Mouse (Mus musculus): ENCODE results near the gene Wdcp. TPM values are rescaled to one million over a fixed set of nuclear protein-coding genes. Genes with fewer than 3 reads are reported as not detected.

The Wdcp gene
- polyA plus RNA-seq, 2 experiments: 12.6 to 18.2 TPM

GRCm38 (mm10) chr12:4840010-4840409 lies 3.1 kb upstream of the Wdcp start:
- no peak overlapping the region; the same call in 1 of the 2 replicates for H3K4me2 ChIP-seq (replicated peaks; ENCODE audit: low read depth, low read length, severe bottlenecking)
- no peaks in the 10 kb centered on the region for H3K9me3 ChIP-seq (ENCODE audit: control insufficient read depth, low read length)
- no peak overlapping the region for H3K9ac ChIP-seq (ENCODE audit: low read depth, low read length, severe bottlenecking)
- no peak for TF ChIP-seq POLR2A (IDR thresholded peaks at IDR 0.05; ENCODE audit: borderline replicate concordance, extremely low read depth, insufficient read depth, insufficient read length)
- ATAC-seq (ENCODE audit: low FRiP score, low read depth): no peak
- no peaks in the 10 kb centered on the region for H3K27me3 ChIP-seq (ENCODE audit: control insufficient read depth, insufficient read depth, low read length)
- no peak overlapping the region for H3K27ac ChIP-seq (replicated peaks; ENCODE audit: low read depth, low read length)
- 45% methylated on average over 6 of the region's 6 CpGs for WGBS
- H3K4me3 ChIP-seq (replicated peaks; ENCODE audit: low read length): no peak overlapping the region
- no peak for DNase-seq (ENCODE audit: low spot score)
- H3K4me1 ChIP-seq (ENCODE audit: control insufficient read depth, insufficient read depth, low read length): peaks cover 10% of the 10 kb centered on the region
- H3K36me3 ChIP-seq (ENCODE audit: control insufficient read depth, insufficient read depth, low read length): peaks cover 8% of the 10 kb centered on the region; the same call in 1 of the 2 replicates

DNA sequence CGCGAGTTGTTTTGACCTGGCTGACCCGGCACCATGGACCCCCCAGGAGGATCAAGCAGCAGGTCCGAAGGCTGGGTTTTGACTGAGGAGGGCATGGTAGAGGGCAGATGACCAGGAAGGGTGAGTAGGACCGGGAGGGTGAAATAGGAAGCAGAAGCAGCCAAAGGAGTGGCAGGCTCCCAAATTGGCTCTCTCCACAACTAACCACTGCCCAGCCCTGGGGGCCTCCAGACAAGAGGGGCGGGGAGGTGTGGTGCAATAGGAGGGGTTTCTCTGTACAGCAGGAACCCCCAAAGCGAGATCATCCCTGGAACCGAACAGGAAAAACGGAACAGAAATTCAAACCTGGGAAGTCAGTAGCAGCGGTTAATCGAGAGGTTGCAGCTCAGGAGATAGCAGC lies 2.4 kb upstream of the Wdcp start:
- H3K9me3 ChIP-seq (ENCODE audit: control insufficient read depth, low read length): no peaks in the 10 kb centered on the region
- DNase-seq (ENCODE audit: low spot score): no peak
- peaks cover 8% of the 10 kb centered on the region; the same call in 1 of the 2 replicates for H3K36me3 ChIP-seq (ENCODE audit: control insufficient read depth, insufficient read depth, low read length)
- H3K4me2 ChIP-seq (replicated peaks; ENCODE audit: low read depth, low read length, severe bottlenecking): peak overlapping the region; percentile 91
- no peak for TF ChIP-seq POLR2A (IDR thresholded peaks at IDR 0.05; ENCODE audit: borderline replicate concordance, extremely low read depth, insufficient read depth, insufficient read length)
- no peaks in the 10 kb centered on the region for H3K27me3 ChIP-seq (ENCODE audit: control insufficient read depth, insufficient read depth, low read length)
- peaks cover 10% of the 10 kb centered on the region for H3K4me1 ChIP-seq (ENCODE audit: control insufficient read depth, insufficient read depth, low read length)
- under 1% methylated on average over 11 of the region's 11 CpGs for WGBS
- peak overlapping the region; percentile 70 for H3K9ac ChIP-seq (ENCODE audit: low read depth, low read length, severe bottlenecking)
- no peak overlapping the region for H3K27ac ChIP-seq (replicated peaks; ENCODE audit: low read depth, low read length)
- no peak for ATAC-seq (ENCODE audit: low FRiP score, low read depth)
- H3K4me3 ChIP-seq (replicated peaks; ENCODE audit: low read length): peak overlapping the region; percentile 55

GRCm38 (mm10) chr12:4841392-4841887 lies 1.7 kb upstream of the Wdcp start, which contains the start of gene Fkbp1b:
Fkbp1b (minus strand) TSS chr12:4841591.
- no peak within 1 kb of the TSS for H3K27ac ChIP-seq (replicated peaks; ENCODE audit: low read depth, low read length)
- H3K27me3 ChIP-seq (ENCODE audit: control insufficient read depth, insufficient read depth, low read length): no peaks in the 10 kb centered on the region
- TF ChIP-seq POLR2A (IDR thresholded peaks at IDR 0.05; ENCODE audit: borderline replicate concordance, extremely low read depth, insufficient read depth, insufficient read length): 0 out of 2 replicates have a peak, but pooled peaks have one; percentile 13
- H3K9ac ChIP-seq (ENCODE audit: low read depth, low read length, severe bottlenecking): peak within 1 kb of the TSS; percentile 70
- no peaks in the 10 kb centered on the region for H3K9me3 ChIP-seq (ENCODE audit: control insufficient read depth, low read length)
- H3K36me3 ChIP-seq (ENCODE audit: control insufficient read depth, insufficient read depth, low read length): peaks cover 8% of the 10 kb centered on the region; the same call in 1 of the 2 replicates
- peaks cover 10% of the 10 kb centered on the region for H3K4me1 ChIP-seq (ENCODE audit: control insufficient read depth, insufficient read depth, low read length)
- H3K4me2 ChIP-seq (replicated peaks; ENCODE audit: low read depth, low read length, severe bottlenecking): peak within 1 kb of the TSS; percentile 91
- peak within 1 kb of the TSS; percentile 55 for H3K4me3 ChIP-seq (replicated peaks; ENCODE audit: low read length)
- WGBS: 1% methylated on average over 35 of the region's 37 CpGs
- ATAC-seq (ENCODE audit: low FRiP score, low read depth) (peak; percentile 82), DNase-seq (ENCODE audit: low spot score) (peak; percentile 70)

DNA sequence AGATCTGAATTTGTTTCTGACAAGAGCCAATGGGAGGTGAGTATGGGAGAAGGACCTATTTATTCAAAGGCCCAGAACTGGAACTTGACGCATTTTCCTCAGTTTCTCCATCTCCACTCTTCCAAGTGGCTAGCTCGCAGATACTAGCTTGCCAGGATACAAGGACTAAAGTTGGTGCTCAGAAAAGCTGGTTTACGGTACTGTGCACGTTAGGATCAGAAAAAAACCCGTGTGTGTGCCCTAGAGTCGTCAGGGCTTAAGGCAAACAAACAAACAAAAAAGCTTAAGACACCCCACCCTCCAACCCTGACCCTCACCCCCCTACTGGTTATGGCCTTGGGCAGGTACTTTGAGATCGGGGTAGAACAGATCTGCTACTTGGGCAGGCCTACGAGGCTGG lies 647 bp upstream of the Wdcp start:
- no peak for TF ChIP-seq POLR2A (IDR thresholded peaks at IDR 0.05; ENCODE audit: borderline replicate concordance, extremely low read depth, insufficient read depth, insufficient read length)
- Histone ChIP-seq H3K27ac (replicated peaks; ENCODE audit: low read depth, low read length) (no peak overlapping the region), H3K9me3 (ENCODE audit: control insufficient read depth, low read length) (no peaks in the 10 kb centered on the region), H3K9ac (ENCODE audit: low read depth, low read length, severe bottlenecking) (no peak overlapping the region), H3K4me1 (ENCODE audit: control insufficient read depth, insufficient read depth, low read length) (peaks cover 10% of the 10 kb centered on the region), H3K4me3 (replicated peaks; ENCODE audit: low read length) (no peak overlapping the region), H3K4me2 (replicated peaks; ENCODE audit: low read depth, low read length, severe bottlenecking) (no peak overlapping the region), H3K36me3 (ENCODE audit: control insufficient read depth, insufficient read depth, low read length) (0 out of 2 replicates have a peak, but pooled peaks cover 3% of the 10 kb centered on the region), H3K27me3 (ENCODE audit: control insufficient read depth, insufficient read depth, low read length) (no peaks in the 10 kb centered on the region)
- DNase-seq (ENCODE audit: low spot score) (no peak), ATAC-seq (ENCODE audit: low FRiP score, low read depth) (no peak)
- WGBS: 81% methylated on average over 8 of the region's 8 CpGs

- H3K4me1 ChIP-seq (ENCODE audit: control insufficient read depth, insufficient read depth, low read length): peaks cover 10% of the 10 kb centered on the region
- H3K4me3 ChIP-seq (replicated peaks; ENCODE audit: low read length): peak overlapping the region; percentile 57
- peak overlapping the region; percentile 66 for H3K9ac ChIP-seq (ENCODE audit: low read depth, low read length, severe bottlenecking)
- H3K4me2 ChIP-seq (replicated peaks; ENCODE audit: low read depth, low read length, severe bottlenecking): peak overlapping the region; percentile 67
- H3K27me3 ChIP-seq (ENCODE audit: control insufficient read depth, insufficient read depth, low read length): no peaks in the 10 kb centered on the region
- H3K36me3 ChIP-seq (ENCODE audit: control insufficient read depth, insufficient read depth, low read length): no peaks in the 10 kb centered on the region
- 0 out of 2 replicates have a peak, but pooled peaks have one; percentile 14 for ATAC-seq (ENCODE audit: low FRiP score, low read depth)
- no peak for TF ChIP-seq POLR2A (IDR thresholded peaks at IDR 0.05; ENCODE audit: borderline replicate concordance, extremely low read depth, insufficient read depth, insufficient read length)
- WGBS: under 1% methylated on average over 12 of the region's 12 CpGs
- DNase-seq (ENCODE audit: low spot score): peak; percentile 33
- H3K9me3 ChIP-seq (ENCODE audit: control insufficient read depth, low read length): no peaks in the 10 kb centered on the region
- peak overlapping the region; percentile 70 for H3K27ac ChIP-seq (replicated peaks; ENCODE audit: low read depth, low read length)
Measured at GRCm38 (mm10) chr12:4843741-4844140, 638 bp downstream of the Wdcp start.

Data from limb, embryonic 14.5 days (tissue).